Mouse (Mus musculus): ENCODE measurements around the gene Fbn1. TPM values are rescaled to one million over a fixed set of nuclear protein-coding genes. Genes with fewer than 3 reads are reported as not detected.
"Not testable (repeated sequence)": the region's sequence is repeated elsewhere in the genome, so short reads cannot be mapped to it uniquely, and the experiment has no call there.

Fbn1 gene
- polyA plus RNA-seq, 1 experiment from 2014 or later, result 3.6 TPM

GRCm38 (mm10) chr2:125293969-125294491 is 213.8 kb downstream of the Fbn1 start:
- Histone ChIP-seq H3K4me2 (no peak overlapping the region), H3K27ac (replicated peaks) (no peak overlapping the region), H3K9me3 (no peaks in the 10 kb centered on the region), H3K27me3 (no peaks in the 10 kb centered on the region), H3K9ac (no peak overlapping the region), H3K4me1 (replicated peaks) (0 out of 2 replicates have a peak, but pooled peaks cover 3% of the 10 kb centered on the region), H3K4me3 (no peak overlapping the region), H3K36me3 (no peaks in the 10 kb centered on the region)
- WGBS, result 87% methylated on average over 5 of the region's 5 CpGs
- ATAC-seq (ENCODE audit: low read depth), result no peak

GRCm38 (mm10) chr2:125292616-125293015 is 215.2 kb downstream of the Fbn1 start:
- Histone ChIP-seq H3K4me2 (no peak overlapping the region), H3K27me3 (no peaks in the 10 kb centered on the region), H3K36me3 (no peaks in the 10 kb centered on the region), H3K4me3 (no peak overlapping the region), H3K9ac (no peak overlapping the region), H3K4me1 (replicated peaks) (0 out of 2 replicates have a peak, but pooled peaks cover 3% of the 10 kb centered on the region), H3K9me3 (no peaks in the 10 kb centered on the region), H3K27ac (replicated peaks) (no peak overlapping the region)
- no peak for ATAC-seq (ENCODE audit: low read depth)
- WGBS, result 81% methylated on average over 7 of the region's 7 CpGs

GRCm38 (mm10) chr2:125291101-125291500 is 216.7 kb downstream of the Fbn1 start:
- Histone ChIP-seq H3K27me3 (no peaks in the 10 kb centered on the region), H3K4me1 (replicated peaks) (no peaks in the 10 kb centered on the region), H3K9ac (no peak overlapping the region), H3K27ac (replicated peaks) (no peak overlapping the region), H3K36me3 (no peaks in the 10 kb centered on the region), H3K9me3 (no peaks in the 10 kb centered on the region), H3K4me2 (no peak overlapping the region), H3K4me3 (no peak overlapping the region)
- 92% methylated on average over 1 of the region's 1 CpGs for WGBS
- no peak for ATAC-seq (ENCODE audit: low read depth)

- Histone ChIP-seq H3K4me2 (no peak overlapping the region), H3K36me3 (no peaks in the 10 kb centered on the region), H3K27me3 (no peaks in the 10 kb centered on the region), H3K27ac (replicated peaks) (no peak overlapping the region), H3K9me3 (no peaks in the 10 kb centered on the region), H3K9ac (no peak overlapping the region), H3K4me1 (replicated peaks) (no peaks in the 10 kb centered on the region), H3K4me3 (no peak overlapping the region)
- no peak for ATAC-seq (ENCODE audit: low read depth)
- 56% methylated on average over 10 of the region's 10 CpGs for WGBS
Measured at GRCm38 (mm10) chr2:125290197-125290965, 217.4 kb downstream of the Fbn1 start.

DNA sequence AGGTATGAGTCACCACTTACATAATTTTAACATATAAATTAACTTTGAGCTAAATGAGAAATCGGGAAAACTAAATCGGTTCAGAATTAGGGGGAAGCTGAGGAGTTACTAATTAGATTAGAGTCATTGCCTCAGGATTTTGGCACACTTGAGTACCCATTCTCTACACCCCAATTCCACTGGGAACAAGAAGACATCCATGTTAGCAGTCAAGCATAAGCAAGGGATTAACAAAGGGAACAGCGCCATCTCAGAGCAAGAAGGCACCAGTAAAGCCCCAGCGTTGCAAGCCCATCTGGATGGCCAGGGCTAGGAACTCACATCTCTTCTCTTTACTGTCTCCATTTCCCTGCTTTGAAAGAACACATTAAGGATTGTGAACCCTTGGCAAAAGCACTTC is 222.0 kb downstream of the Fbn1 start:
- Histone ChIP-seq H3K27me3 (no peaks in the 10 kb centered on the region), H3K27ac (replicated peaks) (no peak overlapping the region), H3K4me2 (no peak overlapping the region), H3K36me3 (no peaks in the 10 kb centered on the region), H3K9me3 (no peaks in the 10 kb centered on the region), H3K4me1 (replicated peaks) (no peaks in the 10 kb centered on the region), H3K9ac (no peak overlapping the region), H3K4me3 (no peak overlapping the region)
- 77% methylated on average over 4 of the region's 4 CpGs for WGBS
- ATAC-seq (ENCODE audit: low read depth), result no peak

DNA sequence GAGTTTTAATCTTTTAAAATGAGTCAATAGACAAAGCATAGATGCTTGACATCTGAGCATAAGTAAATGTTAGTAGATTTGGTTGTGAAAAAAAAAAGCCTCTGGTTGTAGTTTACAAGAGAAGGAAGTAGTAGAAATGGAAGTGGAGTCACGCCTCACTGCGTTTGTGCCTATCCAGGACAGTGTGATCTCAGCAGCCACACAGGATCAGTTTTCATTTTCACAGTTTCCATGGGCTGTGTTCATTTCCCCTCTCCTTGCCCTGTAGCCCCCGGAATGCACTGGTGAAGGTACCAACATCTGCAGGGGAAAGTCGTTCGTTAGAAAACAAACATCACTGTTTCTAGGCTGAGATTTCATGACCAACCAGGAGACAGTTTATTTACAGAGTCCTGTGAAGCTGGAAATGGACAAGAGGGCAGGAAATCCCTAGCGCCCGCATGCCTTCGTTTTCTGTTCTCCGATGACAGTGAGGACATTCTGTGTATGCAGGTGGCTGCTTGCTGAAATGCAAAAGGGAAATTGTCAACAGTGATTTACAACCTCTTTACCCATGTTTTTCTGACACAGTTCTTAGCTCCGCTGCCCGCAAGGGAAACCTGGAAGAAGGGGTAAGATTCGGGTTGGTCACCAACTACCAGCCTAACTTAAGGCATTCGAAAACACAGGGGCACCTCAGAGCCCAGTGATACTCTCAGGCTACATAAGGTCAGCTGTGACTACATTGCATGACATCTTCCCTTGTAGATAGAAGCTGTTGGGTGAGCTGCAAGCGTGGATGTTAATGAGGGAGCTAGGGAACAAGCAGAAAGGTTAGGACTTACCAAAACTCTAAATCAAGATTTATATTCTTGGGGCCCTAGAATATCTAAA is 225.2 kb downstream of the Fbn1 start:
- 69% methylated on average over 14 of the region's 14 CpGs for WGBS

DNA sequence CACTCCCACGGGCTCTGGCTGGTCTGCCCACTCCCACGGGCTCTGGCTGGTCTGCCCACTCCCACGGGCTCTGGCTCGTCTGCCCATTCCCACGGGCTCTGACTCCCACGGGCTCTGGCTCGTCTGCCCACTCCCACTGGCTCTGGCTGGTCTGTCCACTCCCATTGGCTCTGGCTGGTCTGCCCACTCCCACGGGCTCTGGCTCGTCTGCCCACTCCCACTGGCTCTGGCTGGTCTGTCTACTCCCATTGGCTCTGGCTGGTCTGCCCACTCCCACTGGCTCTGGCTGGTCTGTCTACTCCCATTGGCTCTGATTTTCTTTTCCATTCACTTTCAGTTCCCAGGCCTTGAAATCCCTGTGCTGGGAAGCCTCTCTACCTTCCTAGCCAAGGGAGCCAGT is 227.8 kb downstream of the Fbn1 start:
- not testable (repeated sequence) for H3K27ac ChIP-seq (replicated peaks); ATAC-seq (ENCODE audit: low read depth); H3K4me1 ChIP-seq (replicated peaks); H3K27me3 ChIP-seq; H3K36me3 ChIP-seq; H3K9ac ChIP-seq; H3K4me3 ChIP-seq; H3K4me2 ChIP-seq; H3K9me3 ChIP-seq
- WGBS, result 76% methylated on average over 9 of the region's 9 CpGs

More for the DNA sequence above, 225.2 kb downstream of the Fbn1 start:
- Histone ChIP-seq H3K9me3 (no peaks in the 10 kb centered on the region), H3K36me3 (no peaks in the 10 kb centered on the region), H3K4me2 (no peak overlapping the region), H3K4me1 (replicated peaks) (no peaks in the 10 kb centered on the region), H3K27me3 (no peaks in the 10 kb centered on the region), H3K27ac (replicated peaks) (no peak overlapping the region), H3K4me3 (no peak overlapping the region), H3K9ac (no peak overlapping the region)
- ATAC-seq (ENCODE audit: low read depth), result no peak

DNA sequence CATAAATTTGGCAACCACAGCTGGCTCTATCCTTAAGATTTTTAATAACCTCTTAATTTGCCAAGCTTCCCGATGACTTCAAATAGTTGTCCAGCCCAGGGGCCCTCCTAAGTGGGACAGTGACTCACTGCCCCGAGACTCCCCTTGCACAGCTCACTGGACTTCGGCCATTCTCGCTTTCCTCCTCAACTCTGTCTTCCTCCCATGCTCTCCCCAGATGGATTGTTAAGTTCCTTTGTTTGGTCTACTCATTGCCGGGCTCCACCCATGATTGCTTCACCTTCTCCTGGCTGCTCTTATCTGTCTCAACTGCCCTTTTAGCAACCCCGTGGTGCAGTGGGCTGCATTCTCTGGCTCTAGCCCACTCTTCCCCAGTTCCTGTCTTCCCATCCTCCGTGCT is 229.3 kb downstream of the Fbn1 start:
- Histone ChIP-seq H3K9ac (no peak overlapping the region), H3K4me1 (replicated peaks) (no peaks in the 10 kb centered on the region), H3K27ac (replicated peaks) (no peak overlapping the region), H3K27me3 (no peaks in the 10 kb centered on the region), H3K4me2 (no peak overlapping the region), H3K9me3 (no peaks in the 10 kb centered on the region), H3K36me3 (no peaks in the 10 kb centered on the region), H3K4me3 (no peak overlapping the region)
- 74% methylated on average over 7 of the region's 7 CpGs for WGBS
- no peak for ATAC-seq (ENCODE audit: low read depth)

- ATAC-seq (ENCODE audit: low read depth), result no peak
Measured at GRCm38 (mm10) chr2:125276692-125277091, 231.1 kb downstream of the Fbn1 start.

GRCm38 (mm10) chr2:125275617-125276016 is 232.2 kb downstream of the Fbn1 start:
- Histone ChIP-seq H3K4me2 (no peak overlapping the region), H3K36me3 (no peaks in the 10 kb centered on the region), H3K4me3 (no peak overlapping the region), H3K9me3 (no peaks in the 10 kb centered on the region), H3K27me3 (no peaks in the 10 kb centered on the region), H3K27ac (replicated peaks) (no peak overlapping the region), H3K4me1 (replicated peaks) (no peaks in the 10 kb centered on the region), H3K9ac (no peak overlapping the region)
- no peak for ATAC-seq (ENCODE audit: low read depth)
- 69% methylated on average over 5 of the region's 5 CpGs for WGBS

More at GRCm38 (mm10) chr2:125276692-125277091, 231.1 kb downstream of the Fbn1 start:
- H3K4me3 ChIP-seq, result no peak overlapping the region
- no peak overlapping the region for H3K27ac ChIP-seq (replicated peaks)
- H3K4me1 ChIP-seq (replicated peaks), result no peaks in the 10 kb centered on the region
- 91% methylated on average over 5 of the region's 5 CpGs for WGBS
- no peaks in the 10 kb centered on the region for H3K27me3 ChIP-seq
- H3K36me3 ChIP-seq, result no peaks in the 10 kb centered on the region
- H3K9me3 ChIP-seq, result no peaks in the 10 kb centered on the region
- H3K4me2 ChIP-seq, result no peak overlapping the region
- no peak overlapping the region for H3K9ac ChIP-seq

DNA sequence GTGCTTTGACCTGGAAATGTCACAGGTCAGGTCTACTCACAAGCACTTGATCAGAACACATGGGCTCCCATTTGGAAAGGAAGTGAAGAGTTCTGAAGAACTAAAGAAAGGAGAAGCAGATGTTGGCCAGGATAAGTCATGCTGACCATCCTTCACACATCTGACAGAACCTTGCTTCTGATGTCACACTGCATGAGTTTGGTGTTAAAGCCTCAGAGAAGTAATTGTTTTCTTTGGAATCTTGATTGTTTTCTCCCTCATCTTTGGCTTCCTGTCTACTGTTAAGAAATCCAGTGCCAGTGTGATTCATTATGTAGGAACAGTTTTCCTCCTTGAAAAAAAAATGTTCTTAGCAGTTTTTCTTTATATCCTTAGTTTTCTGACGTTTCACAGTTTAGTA is 238.9 kb downstream of the Fbn1 start:
- peaks cover 5% of the 10 kb centered on the region for H3K4me1 ChIP-seq (replicated peaks)
- H3K9me3 ChIP-seq, result no peaks in the 10 kb centered on the region
- no peak overlapping the region for H3K27ac ChIP-seq (replicated peaks)
- H3K36me3 ChIP-seq, result no peaks in the 10 kb centered on the region
- no peak overlapping the region for H3K4me3 ChIP-seq
- WGBS, result 82% methylated on average over 1 of the region's 1 CpGs
- no peak overlapping the region for H3K9ac ChIP-seq
- no peak overlapping the region for H3K4me2 ChIP-seq
- no peaks in the 10 kb centered on the region for H3K27me3 ChIP-seq
- no peak for ATAC-seq (ENCODE audit: low read depth)

DNA sequence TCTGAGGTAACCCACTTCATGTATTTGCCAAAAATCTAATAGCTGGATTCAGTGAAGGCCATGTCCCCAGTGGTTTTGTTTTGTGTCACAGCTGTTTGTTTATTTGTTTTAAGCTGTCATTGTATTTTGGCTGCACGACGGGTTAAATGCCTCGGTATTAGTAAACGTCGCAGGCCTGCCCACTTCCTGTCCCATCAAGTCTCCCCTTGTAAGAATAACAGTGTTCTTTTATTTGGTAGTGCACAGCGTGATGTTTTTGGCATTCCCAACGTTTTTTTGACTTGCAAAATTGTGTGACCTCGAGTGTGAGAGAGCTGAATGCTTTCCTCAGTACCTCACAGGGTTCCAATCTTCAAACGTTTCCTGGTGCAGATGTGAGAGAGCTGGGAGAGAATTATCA is 244.0 kb downstream of the Fbn1 start:
- no peak overlapping the region for H3K4me3 ChIP-seq
- H3K4me2 ChIP-seq, result no peak overlapping the region
- no peaks in the 10 kb centered on the region for H3K36me3 ChIP-seq
- H3K27me3 ChIP-seq, result no peaks in the 10 kb centered on the region
- no peaks in the 10 kb centered on the region for H3K9me3 ChIP-seq
- peaks cover 12% of the 10 kb centered on the region for H3K4me1 ChIP-seq (replicated peaks)
- peak overlapping the region; percentile 43 for H3K27ac ChIP-seq (replicated peaks)
- 16% methylated on average over 9 of the region's 9 CpGs for WGBS
- ATAC-seq (ENCODE audit: low read depth), result no peak
- no peak overlapping the region for H3K9ac ChIP-seq

Data from neural tube, embryonic 13.5 days (tissue).